Mouse (Mus musculus) ZHBTc4 (cell line): ENCODE measurements around the gene Tbc1d30.
A peak's percentile ranks its signal among the peaks of the same experiment; 100 is the strongest.

Source experiments
- DNase-seq: peaks from one replicate; pipeline ENCODE4 v3.0.0-alpha.2; 2011; ENCODE audit warnings: low read depth, low spot score

Gene Tbc1d30

GRCm38 (mm10) chr10:121365781-121366272, 14.7 kb upstream of the Tbc1d30 start:
- DNase-seq, result peak; percentile 62

DNA sequence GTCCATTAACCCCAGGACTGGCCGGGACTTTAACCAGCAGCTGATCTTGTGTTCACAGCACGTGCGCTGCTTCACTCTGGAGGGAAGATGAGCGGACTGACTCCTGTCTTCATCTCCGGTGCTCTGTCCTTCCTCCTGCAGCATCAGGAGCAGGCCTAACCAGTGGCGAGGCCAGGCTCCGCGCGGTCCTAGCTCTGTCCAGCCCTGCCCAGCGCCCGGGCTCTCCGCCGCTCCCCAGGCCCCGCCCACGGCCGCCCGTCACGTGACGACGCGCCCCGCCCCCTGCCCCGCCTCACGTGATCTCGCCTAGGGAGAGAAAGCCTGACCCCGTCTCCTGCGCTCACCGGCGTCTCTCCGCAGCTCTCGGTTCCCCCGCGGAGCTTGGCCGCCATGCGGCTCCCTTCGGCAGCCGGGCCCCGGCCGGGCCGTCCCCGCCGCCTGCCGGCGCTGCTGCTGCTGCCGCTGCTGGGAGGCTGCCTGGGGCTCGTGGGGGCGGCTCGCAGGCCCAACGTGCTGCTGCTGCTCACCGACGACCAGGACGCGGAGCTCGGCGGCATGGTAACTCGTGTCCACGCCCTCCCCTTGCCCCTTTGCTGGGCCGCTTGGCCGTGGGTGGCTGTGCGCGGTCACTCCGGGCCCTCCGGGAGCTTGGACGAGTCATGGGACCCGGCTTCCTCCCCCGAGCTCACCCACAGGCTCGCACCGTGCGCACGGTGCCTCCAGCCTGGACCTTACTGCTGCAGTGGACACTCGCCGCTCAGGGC, 13.9 kb upstream of the Tbc1d30 start, which contains the start of gene Gns:
Gene Gns, plus strand, starts transcription at position 290 of the 764 bp plus-strand sequence.
- peak; percentile 84 for DNase-seq

DNA sequence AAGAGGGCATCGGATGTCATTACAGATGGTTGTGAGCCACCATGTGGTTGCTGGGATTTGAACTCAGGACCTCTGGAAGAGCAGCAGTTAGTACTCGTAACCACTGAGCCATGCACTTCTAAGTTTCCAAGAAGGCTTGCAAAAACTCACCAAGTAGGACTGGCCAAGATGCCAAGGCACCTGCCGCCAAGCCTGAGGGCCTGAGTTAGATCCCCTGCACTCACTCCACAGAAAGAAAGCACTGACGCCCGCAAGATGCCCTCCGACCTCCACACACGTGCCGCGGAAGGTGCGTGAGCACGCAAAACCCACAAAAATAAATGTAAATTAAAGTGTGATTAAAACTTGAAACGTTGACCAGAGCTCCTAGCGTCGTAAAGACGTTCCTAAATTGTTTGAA, 13.2 kb upstream of the Tbc1d30 start:
- peak; percentile 16 for DNase-seq

DNA sequence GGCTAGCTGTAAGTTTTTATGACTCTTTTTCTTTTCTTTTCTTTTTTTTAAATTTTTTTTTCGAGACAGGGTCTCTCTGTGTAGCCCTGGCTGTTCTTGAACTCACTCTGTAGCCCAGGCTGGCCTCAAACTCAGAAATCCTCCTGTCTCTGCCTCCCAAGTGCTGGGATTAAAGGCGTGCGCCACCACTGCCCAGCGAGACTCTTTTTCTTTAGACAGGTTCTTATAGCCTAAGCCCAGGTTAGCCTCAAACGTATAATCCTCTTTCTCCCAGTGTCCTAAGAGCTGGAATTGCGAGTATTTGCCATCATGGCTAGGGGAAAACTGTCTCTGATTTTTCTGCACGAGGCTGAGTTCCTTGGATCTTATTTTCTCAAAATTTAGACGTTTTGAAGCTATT, 12.1 kb upstream of the Tbc1d30 start:
- DNase-seq, result no peak

- no peak for DNase-seq
These were observed 9.3 kb upstream of the Tbc1d30 start for GRCm38 (mm10) chr10:121360358-121360757.

GRCm38 (mm10) chr10:121351692-121352290, 713 bp upstream of the Tbc1d30 start:
- no peak for DNase-seq

DNA sequence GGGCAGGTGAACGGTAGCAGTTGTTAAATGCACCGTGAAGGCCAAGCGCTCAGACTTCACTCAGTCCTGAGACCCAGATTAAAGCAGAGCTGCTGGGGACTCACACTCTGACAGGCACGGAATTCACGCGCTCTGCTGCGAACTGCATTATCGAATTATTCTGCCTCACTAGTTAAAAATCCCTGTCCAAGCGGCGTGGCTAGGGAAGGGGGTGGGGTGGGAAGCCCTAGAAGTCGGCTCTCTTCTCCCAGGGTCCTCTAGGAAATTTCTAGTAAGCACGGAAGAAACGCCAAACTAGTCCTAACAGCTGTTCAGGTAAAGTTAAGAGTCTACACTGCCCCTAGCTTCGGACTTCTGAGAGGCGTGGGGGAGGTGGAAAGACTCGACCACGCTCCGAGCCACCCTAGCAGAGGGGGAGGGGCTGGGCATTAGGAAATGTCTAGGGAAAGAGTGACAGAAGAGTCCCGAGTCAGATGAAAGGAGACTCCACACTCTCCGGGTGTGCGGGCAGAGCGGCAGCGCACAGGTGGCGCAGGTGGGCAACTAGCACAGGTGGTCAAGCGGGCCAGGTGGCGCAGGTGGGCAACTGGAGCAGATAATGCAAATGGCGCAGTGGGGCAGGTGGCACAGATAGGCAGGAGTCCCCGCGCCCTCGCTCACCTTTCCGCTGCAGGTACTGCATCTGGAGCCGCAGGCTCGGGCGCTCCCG, 567 bp downstream of the Tbc1d30 start:
- peak; percentile 61 for DNase-seq

DNA sequence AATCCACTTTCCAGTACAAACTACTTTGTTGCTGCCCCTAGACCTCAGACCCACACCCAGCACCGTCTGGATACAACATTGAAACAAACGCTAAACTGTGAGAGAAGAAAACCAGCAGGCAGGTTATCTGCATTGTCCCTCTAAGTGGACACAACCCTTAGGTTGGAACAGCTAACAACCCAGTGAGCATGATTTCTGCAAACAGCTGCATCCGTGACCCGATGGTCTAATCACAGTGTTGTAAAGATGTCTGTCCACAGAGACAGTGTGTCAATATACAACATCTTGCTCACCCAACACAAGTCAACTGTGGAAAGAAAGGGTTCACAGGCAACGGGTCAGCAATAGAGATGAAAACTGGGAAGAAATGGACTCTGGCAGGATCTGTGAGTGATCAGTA, 1.8 kb downstream of the Tbc1d30 start:
- DNase-seq, result no peak

DNA sequence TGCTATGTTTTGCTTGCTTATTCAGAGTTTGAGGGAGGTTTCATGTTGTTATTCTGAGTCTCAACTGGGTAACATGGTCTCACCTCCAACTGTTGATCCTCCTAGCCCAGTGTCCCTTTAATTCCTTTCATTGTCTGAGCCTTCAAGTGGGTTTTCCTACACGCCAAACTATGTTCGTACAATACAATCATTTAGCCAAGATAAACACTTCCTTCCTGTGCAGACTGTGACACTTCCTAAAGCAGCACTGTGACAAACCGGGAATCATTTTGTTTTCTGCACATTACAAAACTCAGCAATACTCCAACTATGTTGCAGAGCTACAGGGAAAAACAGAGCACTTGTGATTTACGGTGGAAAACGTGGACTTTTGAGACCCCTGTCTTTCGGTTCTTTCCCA, 7.2 kb downstream of the Tbc1d30 start:
- no peak for DNase-seq

DNA sequence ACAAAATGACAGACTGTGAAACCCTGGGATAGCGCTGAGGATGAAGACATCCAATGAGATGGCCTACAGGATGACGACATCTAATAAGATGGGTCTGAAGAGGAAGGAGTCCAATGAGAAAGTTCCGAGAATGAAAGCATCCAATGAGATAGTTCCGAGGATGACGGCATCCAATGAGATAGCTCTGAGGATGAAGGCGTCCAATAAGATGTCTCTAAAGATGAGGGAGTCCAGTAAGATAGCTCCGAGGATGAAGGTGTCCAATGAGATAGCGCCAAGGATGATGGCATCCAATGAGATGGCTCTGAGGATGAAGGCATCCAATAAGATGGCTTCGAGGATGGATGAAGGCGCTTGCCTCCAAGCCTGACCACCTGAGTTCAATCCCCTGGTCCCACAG, 8.8 kb downstream of the Tbc1d30 start:
- DNase-seq, result no peak

- no peak for DNase-seq
These were observed 10.1 kb downstream of the Tbc1d30 start for GRCm38 (mm10) chr10:121340754-121341593.

- DNase-seq, result peak; percentile 72
These were observed 14.5 kb downstream of the Tbc1d30 start for GRCm38 (mm10) chr10:121336536-121336935.

DNA sequence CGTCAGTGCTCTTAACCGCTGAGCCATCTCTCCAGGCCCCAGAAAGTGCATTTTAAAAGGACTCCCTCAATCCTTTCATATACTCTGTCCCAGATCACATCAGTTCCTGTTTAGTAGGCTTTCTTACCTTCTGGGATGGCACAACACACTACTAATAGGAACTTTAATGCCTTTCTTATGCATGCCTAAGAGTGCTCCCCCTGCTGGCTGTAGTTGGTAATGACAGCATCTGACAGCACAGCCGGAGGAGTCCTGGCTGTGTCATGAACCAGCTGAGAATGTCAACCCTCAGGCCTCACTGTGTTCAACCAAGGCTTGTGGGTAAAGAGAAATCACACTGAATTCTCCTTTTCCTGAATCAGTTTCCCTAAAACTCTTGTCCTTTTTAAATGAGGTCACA, 16.5 kb downstream of the Tbc1d30 start:
- DNase-seq, result peak; percentile 85

DNA sequence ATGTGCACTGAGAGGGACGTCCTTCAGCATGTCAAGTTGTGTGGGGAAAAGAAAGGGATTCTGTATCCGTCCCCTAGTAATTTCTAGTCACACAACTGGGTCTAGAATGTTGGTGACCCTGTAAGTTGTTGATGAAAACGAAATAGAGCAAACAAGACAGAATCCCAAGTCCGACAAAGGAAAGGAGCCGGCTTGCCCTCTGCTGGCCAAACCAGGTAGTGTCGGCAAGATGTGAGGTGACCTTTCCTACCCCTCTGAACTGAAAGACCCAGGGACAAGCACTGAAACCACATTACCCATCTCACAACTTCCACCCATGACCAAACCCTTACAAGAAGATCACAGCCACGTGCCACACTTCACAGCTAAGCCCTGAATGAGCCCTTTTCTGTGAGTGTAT, 20.1 kb downstream of the Tbc1d30 start:
- peak; percentile 70 for DNase-seq

DNA sequence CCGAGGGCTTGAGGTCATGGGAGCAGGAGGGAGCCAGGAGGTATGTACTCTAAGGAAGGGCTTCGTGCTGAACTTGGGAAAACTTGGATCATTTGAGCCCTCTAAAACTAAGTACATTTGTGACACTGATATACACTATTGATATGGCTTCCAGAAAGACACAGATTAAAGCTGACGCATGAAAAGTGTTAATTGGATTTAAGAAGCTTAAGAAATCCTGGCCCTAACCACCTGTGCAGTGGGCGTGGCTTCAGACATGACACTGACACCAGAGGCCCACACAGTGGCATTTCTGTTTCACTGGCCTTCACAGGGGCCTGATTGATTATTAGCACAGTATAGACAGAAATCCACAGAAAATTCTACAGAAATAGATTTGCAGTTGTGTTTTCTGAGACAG, 21.5 kb downstream of the Tbc1d30 start:
- DNase-seq, result no peak

- peak; percentile 42 for DNase-seq
These were observed 24.9 kb downstream of the Tbc1d30 start for GRCm38 (mm10) chr10:121326167-121326566.

DNA sequence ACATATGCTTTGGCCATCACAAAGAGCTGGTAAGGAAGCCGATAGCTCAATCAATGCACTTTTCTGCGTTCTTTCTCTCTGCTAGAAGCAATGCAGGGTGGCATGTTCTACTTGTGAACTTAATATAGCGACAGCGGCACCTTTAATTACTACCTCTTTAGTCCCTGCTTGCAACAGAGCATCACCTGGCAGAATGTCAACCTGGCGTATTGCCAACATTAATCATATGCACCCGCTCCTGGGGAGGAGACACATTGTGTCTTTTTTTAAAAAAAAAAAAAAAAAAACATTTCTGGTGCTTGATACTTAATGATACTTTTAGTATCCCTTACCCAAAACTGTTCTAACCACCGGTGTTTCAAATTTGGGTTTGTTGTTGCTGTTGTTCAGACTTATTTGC, 27.6 kb downstream of the Tbc1d30 start:
- DNase-seq, result no peak

- no peak for DNase-seq
These were observed 32.6 kb downstream of the Tbc1d30 start for GRCm38 (mm10) chr10:121318397-121318950.

DNA sequence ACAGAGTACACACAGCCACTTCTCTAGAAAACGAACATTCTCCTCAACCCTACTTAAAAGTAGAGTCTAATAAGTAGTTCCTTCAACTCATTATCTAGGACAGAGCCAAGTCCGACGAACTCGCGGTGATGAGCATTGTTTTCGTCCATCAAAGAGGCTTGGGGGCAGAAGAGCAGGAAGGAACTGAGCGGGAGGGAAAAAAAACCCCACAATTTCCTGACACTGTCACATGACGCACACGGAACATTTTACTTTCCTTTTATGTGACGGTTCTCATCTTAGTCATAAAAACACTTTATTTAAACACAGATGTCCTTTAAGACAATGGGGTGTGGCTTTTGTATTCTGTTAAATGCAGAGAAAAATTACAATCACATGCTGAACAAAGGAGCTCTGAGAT, 34.7 kb downstream of the Tbc1d30 start:
- DNase-seq, result no peak

GRCm38 (mm10) chr10:121315321-121316283, 35.5 kb downstream of the Tbc1d30 start:
- DNase-seq, result no peak
